Mouse (Mus musculus) right cerebral cortex, postnatal 14 days (tissue): ENCODE data around the gene Dcp1a.
A peak's percentile ranks its signal among the peaks of the same experiment; 100 is the strongest.

Experiments used
- DNase-seq: peaks from one replicate; pipeline ENCODE4 v3.0.0; 2022

Dcp1a gene

GRCm38 (mm10) chr14:30479361-30479948 is at the start of gene Dcp1a:
TSS of gene Dcp1a (plus strand) at chr14:30479535.
- DNase-seq, result peak; percentile 94

- no peak for DNase-seq
Measured at GRCm38 (mm10) chr14:30429606-30430005, 49.7 kb upstream of the Dcp1a start.

- DNase-seq, result no peak
Measured at GRCm38 (mm10) chr14:30430026-30430425, 49.3 kb upstream of the Dcp1a start.

- DNase-seq, result no peak
Measured at GRCm38 (mm10) chr14:30430446-30430845, 48.9 kb upstream of the Dcp1a start.

- no peak for DNase-seq
Measured at GRCm38 (mm10) chr14:30435316-30435715, 44.0 kb upstream of the Dcp1a start.

GRCm38 (mm10) chr14:30439915-30440314 is 39.4 kb upstream of the Dcp1a start:
- DNase-seq, result no peak

- no peak for DNase-seq
Measured at GRCm38 (mm10) chr14:30455801-30456595, 23.3 kb upstream of the Dcp1a start.

- DNase-seq, result peak; percentile 41
Measured at GRCm38 (mm10) chr14:30457436-30457835, 21.9 kb upstream of the Dcp1a start.

GRCm38 (mm10) chr14:30457897-30458296 is 21.4 kb upstream of the Dcp1a start:
- DNase-seq, result peak; percentile 29

- no peak for DNase-seq
Measured at GRCm38 (mm10) chr14:30458820-30459219, 20.5 kb upstream of the Dcp1a start.

- DNase-seq, result peak; percentile 83
Measured at GRCm38 (mm10) chr14:30459891-30460523, 19.3 kb upstream of the Dcp1a start.

- DNase-seq, result no peak
Measured at GRCm38 (mm10) chr14:30463312-30463711, 16.0 kb upstream of the Dcp1a start.

- DNase-seq, result no peak
Measured at GRCm38 (mm10) chr14:30473605-30474004, 5.7 kb upstream of the Dcp1a start.

- DNase-seq, result no peak
Measured at GRCm38 (mm10) chr14:30474416-30474815, 4.9 kb upstream of the Dcp1a start.

- no peak for DNase-seq
Measured at GRCm38 (mm10) chr14:30491342-30491741, 12.0 kb downstream of the Dcp1a start, which contains the start of gene Cacna1d. TSS of gene Cacna1d (minus strand) at chr14:30491455.

GRCm38 (mm10) chr14:30493276-30493675 is 13.9 kb downstream of the Dcp1a start:
- DNase-seq, result no peak

GRCm38 (mm10) chr14:30494998-30495397 is 15.7 kb downstream of the Dcp1a start:
- no peak for DNase-seq

- no peak for DNase-seq
Measured at GRCm38 (mm10) chr14:30498202-30498601, 18.9 kb downstream of the Dcp1a start.

- no peak for DNase-seq
Measured at GRCm38 (mm10) chr14:30504990-30505389, 25.7 kb downstream of the Dcp1a start.

- no peak for DNase-seq
Measured at GRCm38 (mm10) chr14:30510214-30510763, 31.0 kb downstream of the Dcp1a start.

- DNase-seq, result no peak
Measured at GRCm38 (mm10) chr14:30512896-30513295, 33.6 kb downstream of the Dcp1a start.

GRCm38 (mm10) chr14:30515931-30516723 is 36.8 kb downstream of the Dcp1a start:
- no peak for DNase-seq

- no peak for DNase-seq
Measured at GRCm38 (mm10) chr14:30519323-30519722, 40.0 kb downstream of the Dcp1a start.
